Mouse (Mus musculus) lung, embryonic 16.5 days (tissue): ENCODE data around the gene Slc16a6. TPM values are rescaled to one million over a fixed set of nuclear protein-coding genes. Genes with fewer than 3 reads are reported as not detected.

Source experiments
- ATAC-seq: fragments of 200-750 bp; cut with Nextera tagmentation; 2 replicates; pipeline ENCODE4 v1.8.0; 2017; ENCODE audit warnings: low read depth, mild to moderate bottlenecking, moderate library complexity
- H3K27ac ChIP-seq: fragments of 300-500 bp; sonication (generic); 2 replicates; pipeline ENCODE4 v1.5.1; 2014; ENCODE audit warnings: mild to moderate bottlenecking, control low read depth, low read length
- H3K27me3 ChIP-seq: fragments of 300-500 bp; sonication (generic); 2 replicates; pipeline ENCODE4 v1.6.1; 2014; ENCODE audit warnings: low read depth, low read length, mixed read lengths; ENCODE audit not compliant: control insufficient read depth, insufficient read depth
- H3K36me3 ChIP-seq: fragments of 300-500 bp; sonication (generic); 2 replicates; pipeline ENCODE4 v1.6.1; 2014; ENCODE audit warnings: low read length; ENCODE audit not compliant: control insufficient read depth, insufficient read depth
- H3K4me1 ChIP-seq: fragments of 300-500 bp; sonication (generic); replicated peaks from 2 replicates; pipeline ENCODE4 v1.6.1; 2014; ENCODE audit warnings: low read length, mixed read lengths; ENCODE audit not compliant: control insufficient read depth, insufficient read depth
- H3K4me2 ChIP-seq: fragments of 300-500 bp; sonication (generic); 2 replicates; pipeline ENCODE4 v1.6.1; 2014; ENCODE audit warnings: low read depth, low read length, control low read depth
- H3K4me3 ChIP-seq: fragments of 300-500 bp; sonication (generic); 2 replicates; pipeline ENCODE4 v1.5.1; 2014; ENCODE audit warnings: mild to moderate bottlenecking, low read length, control low read depth
- H3K9ac ChIP-seq: fragments of 300-500 bp; sonication (generic); 2 replicates; pipeline ENCODE4 v1.6.1; 2014; ENCODE audit warnings: low read length, control low read depth
- H3K9me3 ChIP-seq: fragments of 300-500 bp; sonication (generic); 2 replicates; pipeline ENCODE4 v1.6.1; 2016; ENCODE audit warnings: low read length; ENCODE audit not compliant: control insufficient read depth
- WGBS: fragments of 180-500 bp; shearing (Covaris S2); extraction: QIAGEN DNeasy Blood & Tissue Kit; methylation state at CpG from one replicate; pipeline ENCODE4 v1.1.7; 2014; 5-methylcytosine and 5-hydroxymethylcytosine counted together
- polyA plus RNA-seq: library from polyadenylated mRNA; unstranded; fragments of >200 nt; fragmentation: Nextera tagmentation; extraction: Ambion mirVana; gene quantifications from 2 replicates; pipeline ENCODE4 v1.2.1, GENCODE M21; 2015

Gene Slc16a6
- 3.8 and 4.0 TPM in 2 replicates for polyA plus RNA-seq

DNA sequence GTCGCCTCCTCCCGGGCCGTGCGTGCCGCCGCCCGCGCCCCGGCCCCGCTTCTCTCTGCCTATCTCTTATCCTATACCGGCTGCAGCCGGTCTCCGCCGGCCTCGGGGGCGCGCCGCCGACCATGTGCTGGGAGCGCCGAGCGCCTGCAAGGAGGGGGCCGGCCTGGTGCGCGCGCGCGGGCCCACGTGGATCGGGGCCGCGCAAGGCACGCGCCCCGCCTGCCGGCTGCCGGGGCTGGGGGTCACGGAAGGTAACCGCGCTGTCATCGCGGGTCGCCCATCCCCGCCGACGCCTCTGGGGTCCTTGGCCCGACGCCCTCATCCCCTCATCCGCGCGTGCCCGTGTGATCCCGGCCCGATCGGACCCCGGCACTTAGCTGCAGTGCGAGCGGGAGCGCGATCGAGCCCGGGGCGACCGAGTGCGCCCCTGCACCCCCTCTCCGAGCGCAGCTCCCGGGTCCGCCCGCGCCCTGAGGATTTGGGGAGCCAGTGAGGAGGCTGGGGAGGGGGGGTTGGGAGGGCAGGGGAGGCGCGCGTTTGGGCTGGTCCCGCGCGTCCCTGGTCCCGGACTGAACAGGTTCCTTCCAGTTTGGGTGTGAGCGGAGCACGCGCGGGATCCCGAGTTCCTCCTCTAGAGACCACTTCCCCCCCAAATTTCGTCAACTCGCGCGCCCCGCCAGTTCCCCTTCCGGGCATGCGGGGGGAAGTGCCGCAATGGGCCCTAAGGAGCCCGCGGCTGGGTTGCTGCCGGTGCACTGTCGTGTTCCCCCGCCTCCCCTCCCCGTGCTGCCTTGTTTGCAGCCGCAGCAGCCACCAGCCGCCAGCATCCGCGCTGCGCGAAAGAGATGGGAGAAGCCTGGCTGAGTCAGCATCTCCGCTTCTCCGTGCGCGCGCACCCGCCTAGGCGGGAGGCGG, at the start of gene Slc16a6, which contains the start of gene Arsg:
Gene Slc16a6 (minus strand): TSS at position 428 of the 915 bp plus-strand sequence.
Gene Arsg (plus strand): TSS at position 204 of the 915 bp plus-strand sequence.
- peak within 1 kb of the TSS; percentile 99 for H3K4me2 ChIP-seq
- H3K27me3 ChIP-seq = peaks cover 4% of the 10 kb centered on the region; the same call in 1 of the 2 replicates
- H3K27ac ChIP-seq = peak within 1 kb of the TSS; percentile 76
- under 1% methylated on average over 96 of the region's 111 CpGs for WGBS
- peak; percentile 89 for ATAC-seq
- peak within 1 kb of the TSS; percentile 83 for H3K4me3 ChIP-seq
- H3K9me3 ChIP-seq = no peaks in the 10 kb centered on the region
- peak within 1 kb of the TSS; percentile 82 for H3K9ac ChIP-seq
- H3K36me3 ChIP-seq = no peaks in the 10 kb centered on the region
- H3K4me1 ChIP-seq = peaks cover 16% of the 10 kb centered on the region; the same call in 1 of the 2 replicates

GRCm38 (mm10) chr11:109520958-109521357, 47.6 kb upstream of the Slc16a6 start:
- H3K9me3 ChIP-seq = no peaks in the 10 kb centered on the region
- H3K4me1 ChIP-seq = no peaks in the 10 kb centered on the region
- H3K4me2 ChIP-seq = no peak overlapping the region
- no peak for ATAC-seq
- 33% methylated on average over 7 of the region's 7 CpGs for WGBS
- H3K4me3 ChIP-seq = no peak overlapping the region
- H3K27ac ChIP-seq = no peak overlapping the region
- no peaks in the 10 kb centered on the region for H3K36me3 ChIP-seq
- H3K27me3 ChIP-seq = no peaks in the 10 kb centered on the region
- no peak overlapping the region for H3K9ac ChIP-seq

- Histone ChIP-seq H3K36me3 (no peaks in the 10 kb centered on the region), H3K4me1 (peaks cover 4% of the 10 kb centered on the region), H3K27me3 (no peaks in the 10 kb centered on the region), H3K9ac (no peak overlapping the region), H3K4me2 (no peak overlapping the region), H3K27ac (no peak overlapping the region), H3K9me3 (no peaks in the 10 kb centered on the region), H3K4me3 (no peak overlapping the region)
- no peak for ATAC-seq
- WGBS = 88% methylated on average over 3 of the region's 3 CpGs
Measured at GRCm38 (mm10) chr11:109517816-109518215, 44.4 kb upstream of the Slc16a6 start.

- Histone ChIP-seq H3K4me3 (no peak overlapping the region), H3K4me1 (peaks cover 4% of the 10 kb centered on the region), H3K9me3 (no peaks in the 10 kb centered on the region), H3K9ac (no peak overlapping the region), H3K27ac (no peak overlapping the region), H3K36me3 (no peaks in the 10 kb centered on the region), H3K27me3 (no peaks in the 10 kb centered on the region), H3K4me2 (no peak overlapping the region)
- 87% methylated on average over 11 of the region's 11 CpGs for WGBS
- ATAC-seq = no peak
Measured at GRCm38 (mm10) chr11:109517330-109517729, 43.9 kb upstream of the Slc16a6 start.

DNA sequence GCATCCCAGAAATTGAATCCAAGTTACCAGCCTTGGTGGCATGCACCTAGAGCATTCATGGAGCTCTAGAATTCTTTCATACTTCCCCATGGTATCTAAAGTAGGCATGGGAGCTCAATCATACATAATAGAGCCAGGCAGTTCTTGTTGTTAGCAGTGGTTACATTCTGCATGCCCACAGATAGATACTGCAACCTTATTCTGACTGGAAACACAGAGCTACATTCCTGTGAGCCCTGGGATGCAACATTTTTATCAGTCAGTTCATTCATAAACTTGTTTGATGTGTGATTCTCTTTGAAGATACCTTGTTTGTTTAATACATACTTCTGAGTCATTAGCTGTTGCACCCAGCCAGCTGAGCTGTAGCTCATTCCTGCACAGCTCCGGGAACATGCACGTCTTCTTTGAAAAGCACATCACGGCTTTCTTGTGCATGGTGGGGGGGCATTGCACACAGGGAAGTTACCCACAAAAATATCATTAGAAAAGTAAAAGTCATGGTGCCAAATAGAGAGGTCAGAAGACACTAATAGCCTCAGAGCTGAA, 40.7 kb upstream of the Slc16a6 start:
- 14% methylated on average over 3 of the region's 3 CpGs for WGBS
- Histone ChIP-seq H3K4me1 (peaks cover 4% of the 10 kb centered on the region), H3K27me3 (no peaks in the 10 kb centered on the region), H3K9ac (no peak overlapping the region), H3K4me3 (no peak overlapping the region), H3K27ac (no peak overlapping the region), H3K36me3 (no peaks in the 10 kb centered on the region), H3K9me3 (0 out of 2 replicates have a peak, but pooled peaks cover 2% of the 10 kb centered on the region), H3K4me2 (no peak overlapping the region)
- ATAC-seq = peak; percentile 54; the same call in 1 of the 2 replicates

DNA sequence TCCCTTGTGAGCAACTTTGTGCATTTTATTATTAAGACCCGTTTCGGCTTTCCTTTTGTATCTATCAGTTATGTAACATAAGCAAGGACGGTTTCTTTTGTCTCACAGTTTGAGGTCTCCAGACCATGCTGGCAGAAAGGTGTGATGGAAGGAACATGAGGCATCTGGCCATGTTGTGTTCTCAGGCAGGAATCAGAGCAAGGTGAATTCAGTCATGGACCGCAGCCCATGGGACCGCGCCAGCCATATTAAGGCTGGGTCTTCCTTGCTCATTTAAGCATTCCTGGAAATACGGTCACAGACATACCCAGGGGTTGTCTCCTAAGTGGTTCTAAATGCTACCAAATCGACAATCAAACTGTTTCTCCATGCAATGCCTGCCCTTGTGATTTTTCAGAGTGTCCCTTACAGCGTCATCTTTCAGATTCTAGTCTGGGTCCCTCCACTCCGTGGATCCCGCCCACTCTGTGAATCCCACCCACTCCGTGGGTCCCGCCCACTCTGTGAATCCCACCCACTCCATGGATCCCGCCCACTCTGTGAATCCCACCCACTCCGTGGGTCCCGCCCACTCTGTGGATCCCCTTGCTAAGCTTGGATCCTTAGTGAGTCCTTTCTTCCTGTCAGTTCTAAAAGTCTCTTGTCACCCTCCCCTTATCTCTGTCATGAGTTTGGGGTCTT, 39.7 kb upstream of the Slc16a6 start:
- 84% methylated on average over 16 of the region's 16 CpGs for WGBS
- Histone ChIP-seq H3K4me1 (peaks cover 4% of the 10 kb centered on the region), H3K36me3 (no peaks in the 10 kb centered on the region), H3K9ac (no peak overlapping the region), H3K4me3 (no peak overlapping the region), H3K27ac (no peak overlapping the region), H3K27me3 (no peaks in the 10 kb centered on the region), H3K9me3 (0 out of 2 replicates have a peak, but pooled peaks cover 2% of the 10 kb centered on the region), H3K4me2 (no peak overlapping the region)
- no peak for ATAC-seq

GRCm38 (mm10) chr11:109507068-109507467, 33.7 kb upstream of the Slc16a6 start:
- no peak overlapping the region for H3K4me2 ChIP-seq
- H3K4me1 ChIP-seq = no peaks in the 10 kb centered on the region
- H3K27me3 ChIP-seq = no peaks in the 10 kb centered on the region
- H3K36me3 ChIP-seq = no peaks in the 10 kb centered on the region
- no peak overlapping the region for H3K4me3 ChIP-seq
- 48% methylated on average over 3 of the region's 3 CpGs for WGBS
- ATAC-seq = no peak
- 0 out of 2 replicates have a peak, but pooled peaks cover 2% of the 10 kb centered on the region for H3K9me3 ChIP-seq
- no peak overlapping the region for H3K9ac ChIP-seq
- H3K27ac ChIP-seq = no peak overlapping the region

GRCm38 (mm10) chr11:109505823-109506222, 32.4 kb upstream of the Slc16a6 start:
- Histone ChIP-seq H3K27ac (no peak overlapping the region), H3K4me3 (no peak overlapping the region), H3K9ac (no peak overlapping the region), H3K4me2 (no peak overlapping the region), H3K9me3 (no peaks in the 10 kb centered on the region), H3K4me1 (no peaks in the 10 kb centered on the region), H3K36me3 (no peaks in the 10 kb centered on the region), H3K27me3 (no peaks in the 10 kb centered on the region)
- no peak for ATAC-seq
- WGBS = 93% methylated on average over 4 of the region's 4 CpGs

GRCm38 (mm10) chr11:109504977-109505376, 31.6 kb upstream of the Slc16a6 start:
- H3K36me3 ChIP-seq = no peaks in the 10 kb centered on the region
- ATAC-seq = no peak
- 48% methylated on average over 9 of the region's 9 CpGs for WGBS

More at GRCm38 (mm10) chr11:109504977-109505376, 31.6 kb upstream of the Slc16a6 start:
- Histone ChIP-seq H3K27ac (no peak overlapping the region), H3K27me3 (no peaks in the 10 kb centered on the region), H3K9me3 (no peaks in the 10 kb centered on the region), H3K4me3 (no peak overlapping the region), H3K9ac (no peak overlapping the region), H3K4me1 (no peaks in the 10 kb centered on the region), H3K4me2 (no peak overlapping the region)
